Mouse (Mus musculus) embryonic facial prominence, embryonic 14.5 days (tissue): ENCODE measurements around the gene Ascc1. TPM values are rescaled to one million over a fixed set of nuclear protein-coding genes. Genes with fewer than 3 reads are reported as not detected.
A peak's percentile ranks its signal among the peaks of the same experiment; 100 is the strongest.

Experiments used
- ATAC-seq: fragments of 200-750 bp; cut with Nextera tagmentation; 2 replicates; pipeline ENCODE4 v1.8.0; 2017; ENCODE audit warnings: low read depth, moderate number of reproducible peaks, moderate TSS enrichment
- DNase-seq: peaks from one replicate; pipeline ENCODE4 v3.0.0-alpha.2; 2015; ENCODE audit warnings: low spot score
- H3K27ac ChIP-seq: fragments of 300-500 bp; sonication (generic); replicated peaks from 2 replicates; pipeline ENCODE4 v1.5.1; 2014; ENCODE audit warnings: low read depth, mild to moderate bottlenecking, low read length, moderate library complexity
- H3K27me3 ChIP-seq: fragments of 300-500 bp; sonication (generic); replicated peaks from 2 replicates; pipeline ENCODE4 v1.6.1; 2014; ENCODE audit warnings: low read length; ENCODE audit not compliant: control insufficient read depth, insufficient read depth
- H3K36me3 ChIP-seq: fragments of 300-500 bp; sonication (generic); 2 replicates; pipeline ENCODE4 v1.6.1; 2014; ENCODE audit warnings: low read length, mixed read lengths; ENCODE audit not compliant: control insufficient read depth, insufficient read depth
- H3K4me1 ChIP-seq: fragments of 300-500 bp; sonication (generic); 2 replicates; pipeline ENCODE4 v1.6.1; 2014; ENCODE audit warnings: antibody characterized with exemption, low read length; ENCODE audit not compliant: control insufficient read depth, insufficient read depth
- H3K4me2 ChIP-seq: fragments of 300-500 bp; sonication (generic); 2 replicates; pipeline ENCODE4 v1.6.1; 2014; ENCODE audit warnings: low read depth, mild to moderate bottlenecking, low read length, moderate library complexity, mixed read lengths
- H3K4me3 ChIP-seq: fragments of 300-500 bp; sonication (generic); 2 replicates; pipeline ENCODE4 v1.5.1; 2014; ENCODE audit warnings: low read depth, mild to moderate bottlenecking, low read length
- H3K9ac ChIP-seq: fragments of 300-500 bp; sonication (generic); 2 replicates; pipeline ENCODE4 v1.6.1; 2014; ENCODE audit warnings: low read depth, mild to moderate bottlenecking, low read length, moderate library complexity, mixed read lengths
- H3K9me3 ChIP-seq: fragments of 300-500 bp; sonication (generic); 2 replicates; pipeline ENCODE4 v1.6.1; 2016; ENCODE audit warnings: low read length; ENCODE audit not compliant: control insufficient read depth
- WGBS: fragments of 180-500 bp; shearing (Covaris S2); extraction: QIAGEN DNeasy Blood & Tissue Kit; methylation state at CpG from one replicate; pipeline ENCODE4 v1.1.7; 2014; 5-methylcytosine and 5-hydroxymethylcytosine counted together
- microRNA-seq: library from miRNA; unstranded; fragments of <30 nt; microRNA quantifications from one replicate; pipeline ENCODE4, GENCODE M21; 2016; ENCODE audit warnings: borderline number of aligned reads
- polyA plus RNA-seq: library from polyadenylated mRNA; unstranded; fragments of >200 nt; fragmentation: Nextera tagmentation; extraction: Ambion mirVana; gene quantifications from 2 replicates; pipeline ENCODE4 v1.2.1, GENCODE M21; 2014

Ascc1 gene
- polyA plus RNA-seq, 1 experiment from 2014 or later = 36.5 TPM

- DNase-seq = peak; percentile 83
Observed at GRCm38 (mm10) chr10:60148087-60148486, 145.5 kb downstream of the Ascc1 start.

More at GRCm38 (mm10) chr10:60148087-60148486, 145.5 kb downstream of the Ascc1 start:
- 6% methylated on average over 5 of the region's 5 CpGs for WGBS
- Histone ChIP-seq H3K4me1 (no peaks in the 10 kb centered on the region), H3K4me2 (no peak overlapping the region), H3K27ac (no peak overlapping the region), H3K4me3 (no peak overlapping the region), H3K9ac (no peak overlapping the region), H3K9me3 (no peaks in the 10 kb centered on the region), H3K27me3 (no peaks in the 10 kb centered on the region), H3K36me3 (no peaks in the 10 kb centered on the region)
- ATAC-seq = peak; percentile 46; the same call in 1 of the 2 replicates

Small RNA genes within 50 kb of the gene (microRNA-seq; reads per million reads assigned to microRNA genes)
- gene Mir6906 = not detected

Other genes with a start within 250 kb of the Ascc1 start
- 25.5 and 28.7 TPM in 2 replicates for gene Dnajb12, start 123.2 kb upstream of the Ascc1 start, polyA plus RNA-seq
- 8.7 and 9.2 TPM in 2 replicates for gene Ddit4, start 51.0 kb upstream of the Ascc1 start, polyA plus RNA-seq
- 96.2 and 101 TPM in 2 replicates for gene Anapc16, start 330 bp downstream of the Ascc1 start, polyA plus RNA-seq
- gene Spock2, start 103.4 kb downstream of the Ascc1 start, polyA plus RNA-seq = 8.8 and 10.0 TPM in 2 replicates
- 1.3 TPM in 2 replicates for gene Chst3, start 216.5 kb downstream of the Ascc1 start, polyA plus RNA-seq